Mouse (Mus musculus) intestine, embryonic 15.5 days (tissue): ENCODE results near the gene Hps6. TPM values are rescaled to one million over a fixed set of nuclear protein-coding genes. Genes with fewer than 3 reads are reported as not detected.

Source experiments
- ATAC-seq: fragments of 200-750 bp; cut with Nextera tagmentation; 2 replicates; pipeline ENCODE4 v1.8.0; 2017; ENCODE audit warnings: moderate TSS enrichment, moderate library complexity
- H3K27ac ChIP-seq: fragments of 300-500 bp; sonication (generic); 2 replicates; pipeline ENCODE4 v1.5.1; 2015; ENCODE audit warnings: mild to moderate bottlenecking, inconsistent platforms
- H3K27me3 ChIP-seq: fragments of 300-500 bp; sonication (generic); replicated peaks from 2 replicates; pipeline ENCODE4 v1.6.1; 2015; ENCODE audit warnings: inconsistent platforms
- H3K36me3 ChIP-seq: fragments of 300-500 bp; sonication (generic); 2 replicates; pipeline ENCODE4 v1.6.1; 2015; ENCODE audit warnings: inconsistent platforms
- H3K4me1 ChIP-seq: fragments of 300-500 bp; sonication (generic); replicated peaks from 2 replicates; pipeline ENCODE4 v1.6.1; 2015; ENCODE audit warnings: inconsistent platforms
- H3K4me2 ChIP-seq: fragments of 300-500 bp; sonication (generic); replicated peaks from 2 replicates; pipeline ENCODE4 v1.6.1; 2015; ENCODE audit warnings: mild to moderate bottlenecking, inconsistent platforms
- H3K4me3 ChIP-seq: fragments of 300-500 bp; sonication (generic); replicated peaks from 2 replicates; pipeline ENCODE4 v1.5.1; 2015; ENCODE audit warnings: inconsistent platforms
- H3K9ac ChIP-seq: fragments of 300-500 bp; sonication (generic); 2 replicates; pipeline ENCODE4 v1.6.1; 2015; ENCODE audit warnings: inconsistent platforms
- H3K9me3 ChIP-seq: fragments of 300-500 bp; sonication (generic); 2 replicates; pipeline ENCODE4 v1.6.1; 2016; ENCODE audit warnings: inconsistent platforms
- WGBS: fragments of 180-500 bp; shearing (Covaris S2); methylation state at CpG from one replicate; pipeline ENCODE4 v1.1.7; 2015; 5-methylcytosine and 5-hydroxymethylcytosine counted together
- polyA plus RNA-seq: library from polyadenylated mRNA; unstranded; fragments of >200 nt; fragmentation: Nextera tagmentation; extraction: Ambion mirVana; gene quantifications from 2 replicates; pipeline ENCODE4 v1.2.1, GENCODE M21; 2015

Gene Hps6
- polyA plus RNA-seq, 1 experiment from 2014 or later = 9.5 TPM

- no peak for ATAC-seq
- no peaks in the 10 kb centered on the region for H3K36me3 ChIP-seq
- H3K4me2 ChIP-seq = no peak overlapping the region
- no peaks in the 10 kb centered on the region for H3K9me3 ChIP-seq
- H3K9ac ChIP-seq = no peak overlapping the region
- no peak overlapping the region for H3K4me3 ChIP-seq
- no peaks in the 10 kb centered on the region for H3K27me3 ChIP-seq
- H3K27ac ChIP-seq = no peak overlapping the region
- WGBS = 63% methylated on average over 1 of the region's 1 CpGs
- H3K4me1 ChIP-seq = peaks cover 13% of the 10 kb centered on the region
These were observed 3.9 kb upstream of the Hps6 start for GRCm38 (mm10) chr19:45999378-45999777.

- Histone ChIP-seq H3K4me2 (no peak overlapping the region), H3K27me3 (no peaks in the 10 kb centered on the region), H3K9ac (no peak overlapping the region), H3K4me1 (peaks cover 28% of the 10 kb centered on the region), H3K27ac (no peak overlapping the region), H3K4me3 (no peak overlapping the region), H3K36me3 (0 out of 2 replicates have a peak, but pooled peaks cover 4% of the 10 kb centered on the region), H3K9me3 (no peaks in the 10 kb centered on the region)
- 78% methylated on average over 9 of the region's 9 CpGs for WGBS
- no peak for ATAC-seq
These were observed 1.0 kb upstream of the Hps6 start for GRCm38 (mm10) chr19:46002279-46002678.

DNA sequence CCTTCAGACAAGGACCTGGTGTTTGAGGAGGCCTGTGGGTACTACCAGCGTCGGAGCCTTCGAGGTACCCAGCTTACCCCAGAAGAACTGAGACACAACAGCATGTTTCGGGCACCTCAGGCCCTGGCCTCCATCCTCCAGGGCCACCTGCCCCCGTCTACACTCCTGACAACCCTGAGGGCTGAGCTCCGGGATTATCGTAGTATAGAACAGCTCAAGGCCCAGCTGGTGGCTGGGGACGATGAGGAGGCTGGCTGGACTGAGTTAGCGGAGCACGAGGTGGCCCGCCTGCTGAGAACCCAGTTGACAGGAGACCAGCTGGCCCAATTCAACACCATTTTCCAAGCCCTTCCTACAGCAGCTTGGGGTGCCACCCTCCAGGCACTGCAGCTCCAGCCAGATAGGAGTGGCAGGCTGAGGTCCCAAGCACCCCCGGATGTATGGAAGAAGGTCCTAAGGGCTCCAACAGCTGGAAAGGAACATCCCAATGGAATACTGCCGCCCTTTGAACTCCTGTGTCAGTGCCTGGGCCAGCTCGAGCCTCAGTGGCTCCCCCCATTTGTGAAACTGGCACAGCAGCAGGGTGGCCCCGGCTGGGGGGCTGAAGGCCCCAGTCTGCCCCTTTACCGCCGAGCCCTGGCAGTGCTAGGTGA lies 1.6 kb downstream of the Hps6 start:
- Histone ChIP-seq H3K4me2 (peak overlapping the region; percentile 97), H3K36me3 (0 out of 2 replicates have a peak, but pooled peaks cover 4% of the 10 kb centered on the region), H3K27ac (no peak overlapping the region), H3K4me1 (peaks cover 26% of the 10 kb centered on the region), H3K9ac (no peak overlapping the region), H3K4me3 (no peak overlapping the region), H3K9me3 (no peaks in the 10 kb centered on the region), H3K27me3 (no peaks in the 10 kb centered on the region)
- ATAC-seq = no peak
- 83% methylated on average over 17 of the region's 17 CpGs for WGBS

- H3K27ac ChIP-seq = no peak overlapping the region
- peaks cover 26% of the 10 kb centered on the region for H3K4me1 ChIP-seq
- H3K4me3 ChIP-seq = no peak overlapping the region
- ATAC-seq = no peak
- no peaks in the 10 kb centered on the region for H3K9me3 ChIP-seq
- 0 out of 2 replicates have a peak, but pooled peaks cover 4% of the 10 kb centered on the region for H3K36me3 ChIP-seq
- 86% methylated on average over 7 of the region's 7 CpGs for WGBS
- H3K27me3 ChIP-seq = no peaks in the 10 kb centered on the region
- H3K9ac ChIP-seq = no peak overlapping the region
- H3K4me2 ChIP-seq = no peak overlapping the region
These were observed 2.4 kb downstream of the Hps6 start for GRCm38 (mm10) chr19:46005680-46006079.

GRCm38 (mm10) chr19:46014572-46015178 lies 11.4 kb downstream of the Hps6 start:
- no peak overlapping the region for H3K27ac ChIP-seq

DNA sequence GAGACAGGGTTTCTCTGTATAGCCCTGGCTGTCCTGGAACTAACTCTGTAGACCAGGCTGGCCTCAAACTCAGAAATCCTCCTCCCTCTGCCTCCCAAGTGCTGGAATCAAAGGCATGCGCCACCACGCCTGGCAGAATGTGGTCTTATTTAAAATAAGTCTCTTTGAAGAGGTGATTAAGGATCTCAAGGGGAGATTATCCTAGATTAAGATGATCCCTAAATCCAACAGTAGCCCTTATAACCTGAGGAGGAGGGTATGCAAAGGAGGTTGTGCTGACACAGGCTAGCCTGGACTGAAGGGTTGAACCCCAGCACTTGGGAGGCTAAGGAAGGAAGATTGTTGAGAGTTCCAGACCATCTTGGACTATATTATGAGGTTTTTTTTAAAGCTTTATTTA lies 12.7 kb downstream of the Hps6 start:
- no peak overlapping the region for H3K27ac ChIP-seq
- ATAC-seq = no peak
- WGBS = 77% methylated on average over 2 of the region's 2 CpGs

More at GRCm38 (mm10) chr19:46014572-46015178, 11.4 kb downstream of the Hps6 start:
- no peaks in the 10 kb centered on the region for H3K9me3 ChIP-seq
- 35% methylated on average over 12 of the region's 12 CpGs for WGBS
- H3K4me3 ChIP-seq = no peak overlapping the region
- H3K9ac ChIP-seq = no peak overlapping the region
- H3K4me2 ChIP-seq = no peak overlapping the region
- no peaks in the 10 kb centered on the region for H3K27me3 ChIP-seq
- ATAC-seq = peak; percentile 74
- H3K36me3 ChIP-seq = no peaks in the 10 kb centered on the region
- no peaks in the 10 kb centered on the region for H3K4me1 ChIP-seq

GRCm38 (mm10) chr19:46024959-46025358 lies 21.7 kb downstream of the Hps6 start:
- H3K27ac ChIP-seq = no peak overlapping the region

More for the DNA sequence above, 12.7 kb downstream of the Hps6 start:
- Histone ChIP-seq H3K36me3 (no peaks in the 10 kb centered on the region), H3K4me2 (no peak overlapping the region), H3K4me3 (no peak overlapping the region), H3K9ac (no peak overlapping the region), H3K4me1 (no peaks in the 10 kb centered on the region), H3K27me3 (no peaks in the 10 kb centered on the region), H3K9me3 (no peaks in the 10 kb centered on the region)

GRCm38 (mm10) chr19:46026567-46026966 lies 23.3 kb downstream of the Hps6 start:
- ATAC-seq = no peak
- Histone ChIP-seq H3K27me3 (no peaks in the 10 kb centered on the region), H3K4me2 (no peak overlapping the region), H3K9ac (no peak overlapping the region), H3K36me3 (no peaks in the 10 kb centered on the region), H3K27ac (no peak overlapping the region), H3K4me1 (peaks cover 5% of the 10 kb centered on the region; the same call in 1 of the 2 replicates), H3K9me3 (no peaks in the 10 kb centered on the region), H3K4me3 (no peak overlapping the region)
- WGBS = 63% methylated on average over 8 of the region's 8 CpGs

More at GRCm38 (mm10) chr19:46024959-46025358, 21.7 kb downstream of the Hps6 start:
- no peak overlapping the region for H3K4me3 ChIP-seq
- H3K9ac ChIP-seq = no peak overlapping the region
- no peaks in the 10 kb centered on the region for H3K36me3 ChIP-seq
- no peaks in the 10 kb centered on the region for H3K27me3 ChIP-seq
- H3K4me1 ChIP-seq = peaks cover 5% of the 10 kb centered on the region; the same call in 1 of the 2 replicates
- no peak overlapping the region for H3K4me2 ChIP-seq
- ATAC-seq = peak; percentile 94
- 57% methylated on average over 6 of the region's 6 CpGs for WGBS
- no peaks in the 10 kb centered on the region for H3K9me3 ChIP-seq

DNA sequence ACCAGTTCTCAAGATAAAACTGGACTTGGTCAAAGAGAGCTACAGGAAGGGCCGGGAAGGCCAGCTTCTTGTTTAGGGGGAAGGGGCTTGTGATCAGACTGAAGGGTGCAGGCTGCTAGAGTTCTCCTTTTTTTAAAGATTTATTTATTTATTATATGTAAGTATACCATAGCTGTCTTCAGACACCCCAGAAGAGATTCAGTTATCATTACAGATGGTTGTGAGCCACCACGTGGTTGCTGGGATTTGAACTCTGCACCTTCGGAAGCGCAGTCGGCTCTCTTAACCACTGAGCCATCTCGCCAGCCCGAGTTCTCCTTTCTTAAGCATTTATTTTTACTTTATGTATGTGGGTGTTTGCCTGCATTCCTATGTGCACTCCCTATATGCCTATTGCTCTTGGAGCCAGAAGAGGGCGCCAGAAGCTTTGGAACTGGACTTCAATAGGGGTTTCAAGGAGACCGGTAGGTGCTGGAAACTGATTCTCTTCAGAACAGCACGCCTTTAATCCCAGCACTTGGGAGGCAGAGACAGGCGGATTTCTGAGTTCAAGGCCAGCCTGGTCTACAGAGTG lies 25.5 kb downstream of the Hps6 start:
- no peaks in the 10 kb centered on the region for H3K9me3 ChIP-seq
- peaks cover 19% of the 10 kb centered on the region for H3K36me3 ChIP-seq
- WGBS = 74% methylated on average over 11 of the region's 11 CpGs
- H3K27me3 ChIP-seq = no peaks in the 10 kb centered on the region
- H3K4me2 ChIP-seq = no peak overlapping the region
- no peak for ATAC-seq
- H3K4me3 ChIP-seq = no peak overlapping the region
- no peak overlapping the region for H3K9ac ChIP-seq
- peaks cover 5% of the 10 kb centered on the region; the same call in 1 of the 2 replicates for H3K4me1 ChIP-seq
- no peak overlapping the region for H3K27ac ChIP-seq

DNA sequence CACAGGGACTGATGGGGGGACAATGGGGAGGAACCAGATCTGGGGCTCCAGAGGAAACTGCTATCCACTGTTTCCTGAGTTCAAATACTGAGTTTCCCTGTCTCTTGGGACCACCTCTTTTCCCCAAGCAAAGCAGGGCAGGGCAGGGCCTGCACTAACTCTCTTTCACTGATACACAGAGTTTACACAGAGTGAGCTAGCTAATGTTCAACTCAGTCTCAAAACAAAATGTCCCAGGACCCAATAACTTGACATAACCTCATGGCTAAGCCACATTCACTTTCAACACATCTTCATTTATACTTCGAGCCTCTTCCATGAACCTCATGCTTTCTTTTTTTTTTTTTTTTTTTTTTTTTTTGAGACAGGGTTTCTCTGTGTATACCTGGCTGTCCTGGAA lies 26.3 kb downstream of the Hps6 start:
- no peak for ATAC-seq
- Histone ChIP-seq H3K4me3 (no peak overlapping the region), H3K27me3 (no peaks in the 10 kb centered on the region), H3K27ac (no peak overlapping the region), H3K9me3 (no peaks in the 10 kb centered on the region), H3K4me2 (no peak overlapping the region), H3K4me1 (peaks cover 5% of the 10 kb centered on the region; the same call in 1 of the 2 replicates), H3K36me3 (peaks cover 28% of the 10 kb centered on the region), H3K9ac (no peak overlapping the region)
- WGBS = 72% methylated on average over 1 of the region's 1 CpGs

- ATAC-seq = no peak
- Histone ChIP-seq H3K9ac (no peak overlapping the region), H3K9me3 (no peaks in the 10 kb centered on the region), H3K4me3 (no peak overlapping the region), H3K27me3 (no peaks in the 10 kb centered on the region), H3K27ac (no peak overlapping the region), H3K36me3 (peaks cover 35% of the 10 kb centered on the region), H3K4me1 (peaks cover 5% of the 10 kb centered on the region; the same call in 1 of the 2 replicates), H3K4me2 (no peak overlapping the region)
- WGBS = 93% methylated on average over 10 of the region's 10 CpGs
These were observed 27.1 kb downstream of the Hps6 start for GRCm38 (mm10) chr19:46030196-46030983.
